Mouse (Mus musculus) midbrain, embryonic 11.5 days (tissue): Measurements from ENCODE around the gene Atp2a1. TPM values are rescaled to one million over a fixed set of nuclear protein-coding genes. Genes with fewer than 3 reads are reported as not detected.
A peak's percentile ranks its signal among the peaks of the same experiment; 100 is the strongest.
"Not testable (repeated sequence)": the region's sequence is repeated elsewhere in the genome, so short reads cannot be mapped to it uniquely, and the experiment has no call there.

ENCODE experiments used
- ATAC-seq: fragments of 200-750 bp; cut with Nextera tagmentation; 2 replicates; pipeline ENCODE4 v1.8.0; 2017; ENCODE audit warnings: moderate TSS enrichment, moderate library complexity; ENCODE audit not compliant: low FRiP score
- DNase-seq: peaks from one replicate; pipeline ENCODE4 v3.0.0; 2015; ENCODE audit warnings: low spot score; ENCODE audit errors: missing footprints
- H3K27ac ChIP-seq: fragments of 300-500 bp; sonication (generic); 2 replicates; pipeline ENCODE4 v1.5.1; 2014; ENCODE audit warnings: low read depth, low read length
- H3K27me3 ChIP-seq: fragments of 300-500 bp; sonication (generic); 2 replicates; pipeline ENCODE4 v1.6.1; 2014; ENCODE audit warnings: mild to moderate bottlenecking, low read length, moderate library complexity, mixed read lengths; ENCODE audit not compliant: control insufficient read depth, insufficient read depth
- H3K36me3 ChIP-seq: fragments of 300-500 bp; sonication (generic); 2 replicates; pipeline ENCODE4 v1.6.1; 2014; ENCODE audit warnings: mild to moderate bottlenecking, low read length, moderate library complexity, mixed read lengths; ENCODE audit not compliant: control insufficient read depth, insufficient read depth
- H3K4me1 ChIP-seq: fragments of 300-500 bp; sonication (generic); 2 replicates; pipeline ENCODE4 v1.6.1; 2014; ENCODE audit warnings: low read length; ENCODE audit not compliant: control insufficient read depth, insufficient read depth
- H3K4me2 ChIP-seq: fragments of 300-500 bp; sonication (generic); 2 replicates; pipeline ENCODE4 v1.6.1; 2014; ENCODE audit warnings: mild to moderate bottlenecking, moderate library complexity
- H3K4me3 ChIP-seq: fragments of 300-500 bp; sonication (generic); 2 replicates; pipeline ENCODE4 v1.5.1; 2014; ENCODE audit warnings: low read depth, low read length
- H3K9ac ChIP-seq: fragments of 300-500 bp; sonication (generic); 2 replicates; pipeline ENCODE4 v1.6.1; 2014; ENCODE audit warnings: low read length
- H3K9me3 ChIP-seq: fragments of 300-500 bp; sonication (generic); 2 replicates; pipeline ENCODE4 v1.6.1; 2016; ENCODE audit warnings: low read length; ENCODE audit not compliant: control insufficient read depth
- WGBS: fragments of 180-500 bp; shearing (Covaris S2); extraction: QIAGEN DNeasy Blood & Tissue Kit; methylation state at CpG from one replicate; pipeline ENCODE4 v1.1.7; 2014; 5-methylcytosine and 5-hydroxymethylcytosine counted together
- polyA plus RNA-seq: library from polyadenylated mRNA; unstranded; fragments of >200 nt; fragmentation: Nextera tagmentation; extraction: Ambion mirVana; gene quantifications from 2 replicates; pipeline ENCODE4 v1.2.1, GENCODE M21; 2014

Gene Atp2a1
- polyA plus RNA-seq, 1 experiment from 2014 or later, result 0.38 TPM

DNA sequence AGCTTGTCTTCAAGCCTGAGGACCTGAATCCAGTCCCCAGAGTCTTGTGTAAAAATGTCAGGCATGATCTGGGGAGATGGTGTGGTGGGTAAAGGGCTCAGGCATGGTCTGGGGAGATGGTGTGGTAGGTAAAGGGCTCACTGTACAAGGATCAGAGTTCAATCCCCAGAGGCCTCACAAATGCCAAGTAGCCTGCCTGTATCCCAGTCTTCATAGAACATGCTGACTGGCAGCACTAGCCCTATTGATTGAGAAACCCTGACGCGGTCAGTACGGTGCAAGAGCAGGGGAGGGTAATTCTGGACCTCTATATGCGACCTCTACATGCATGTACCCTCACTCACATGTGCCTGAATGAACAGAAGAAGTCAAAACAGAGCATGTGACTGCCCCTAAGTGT lies 45.3 kb downstream of the Atp2a1 start:
- Histone ChIP-seq H3K27ac (0 out of 2 replicates have a peak overlapping the region, but pooled peaks have one; percentile 7), H3K36me3 (no peaks in the 10 kb centered on the region), H3K4me1 (peaks cover 4% of the 10 kb centered on the region), H3K4me3 (no peak overlapping the region), H3K4me2 (no peak overlapping the region), H3K9me3 (no peaks in the 10 kb centered on the region), H3K27me3 (no peaks in the 10 kb centered on the region), H3K9ac (no peak overlapping the region)
- no peak for ATAC-seq
- 80% methylated on average over 4 of the region's 4 CpGs for WGBS
- no peak for DNase-seq

DNA sequence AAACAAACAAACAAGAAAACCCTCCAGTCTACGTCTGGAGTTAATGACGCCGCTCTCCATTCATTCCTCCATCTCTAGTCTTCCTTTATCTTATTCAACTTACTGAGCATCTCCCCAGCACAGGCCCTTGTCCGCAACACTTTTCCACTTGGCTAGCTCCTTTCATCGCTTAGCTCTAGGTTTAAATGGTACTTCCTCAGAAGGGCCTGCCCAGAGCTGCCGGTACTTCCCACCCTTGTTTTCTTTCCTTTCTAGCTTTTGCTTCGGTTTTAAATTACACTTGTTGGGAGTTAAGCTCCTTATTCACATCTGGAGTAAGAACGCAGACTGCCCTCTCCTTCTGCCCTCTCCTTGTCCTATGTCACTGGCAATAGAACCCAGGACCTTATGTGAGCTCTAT lies 45.9 kb downstream of the Atp2a1 start:
- Histone ChIP-seq H3K27me3 (no peaks in the 10 kb centered on the region), H3K9ac (no peak overlapping the region), H3K4me2 (no peak overlapping the region), H3K4me3 (no peak overlapping the region), H3K4me1 (peaks cover 4% of the 10 kb centered on the region), H3K27ac (peak overlapping the region; percentile 7; the same call in 1 of the 2 replicates), H3K9me3 (no peaks in the 10 kb centered on the region), H3K36me3 (no peaks in the 10 kb centered on the region)
- 11% methylated on average over 8 of the region's 8 CpGs for WGBS
- DNase-seq (no peak), ATAC-seq (no peak)

DNA sequence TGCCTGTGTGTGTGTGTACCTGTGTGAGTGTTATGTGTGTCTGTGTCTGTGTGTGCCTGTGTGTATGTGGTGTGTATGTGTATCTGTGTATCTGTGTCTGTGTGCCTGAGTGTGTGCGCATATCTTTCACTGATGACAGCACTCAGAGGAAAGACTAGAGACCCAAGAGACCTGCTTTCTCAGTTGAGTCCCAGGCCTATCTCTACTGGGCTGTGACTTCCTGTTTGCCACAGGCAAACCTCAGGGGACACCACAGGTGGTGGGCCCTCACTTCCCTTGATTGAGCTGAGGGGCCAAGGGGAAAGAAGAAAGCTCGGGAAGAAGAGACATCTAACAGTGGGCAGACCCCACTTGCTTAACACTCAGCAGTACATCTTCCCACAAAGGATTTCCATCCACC lies 46.3 kb downstream of the Atp2a1 start:
- no peak overlapping the region for H3K4me3 ChIP-seq
- no peak overlapping the region for H3K27ac ChIP-seq
- 51% methylated on average over 2 of the region's 2 CpGs for WGBS

DNA sequence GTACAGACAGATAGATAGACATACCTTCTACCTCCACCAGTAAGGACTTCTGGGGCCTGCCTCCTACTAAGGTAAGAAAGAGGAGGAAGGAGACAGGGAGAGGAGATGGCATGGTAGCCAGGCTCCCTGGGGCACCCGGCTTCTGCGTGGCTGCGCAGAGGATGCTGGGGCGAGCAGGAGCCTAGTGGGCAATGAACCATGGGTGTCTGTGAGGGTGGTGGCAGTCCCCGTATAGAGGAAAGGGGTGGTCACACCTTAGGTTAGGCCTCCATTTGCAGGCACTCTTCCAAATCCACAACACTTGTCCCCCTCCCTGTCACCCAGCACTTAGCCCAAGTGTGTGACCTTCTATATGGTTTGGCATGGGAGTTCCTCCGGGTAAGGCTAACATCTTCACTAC lies 48.2 kb downstream of the Atp2a1 start, which contains the start of gene Cd19:
Gene Cd19 (minus strand): TSS at position 165 of the 400 bp plus-strand sequence.
- DNase-seq, result no peak
- Histone ChIP-seq H3K27ac (no peak within 1 kb of the TSS), H3K4me1 (peaks cover 4% of the 10 kb centered on the region), H3K9ac (no peak within 1 kb of the TSS), H3K36me3 (no peaks in the 10 kb centered on the region), H3K27me3 (no peaks in the 10 kb centered on the region), H3K9me3 (no peaks in the 10 kb centered on the region), H3K4me3 (no peak within 1 kb of the TSS), H3K4me2 (no peak within 1 kb of the TSS)
- 86% methylated on average over 6 of the region's 6 CpGs for WGBS
- ATAC-seq, result no peak

More for the DNA sequence above, 46.3 kb downstream of the Atp2a1 start:
- Histone ChIP-seq H3K4me2 (no peak overlapping the region), H3K9me3 (no peaks in the 10 kb centered on the region), H3K27me3 (no peaks in the 10 kb centered on the region), H3K4me1 (peaks cover 4% of the 10 kb centered on the region), H3K36me3 (no peaks in the 10 kb centered on the region), H3K9ac (no peak overlapping the region)
- ATAC-seq (no peak; the same call in 1 of the 2 replicates), DNase-seq (no peak)

DNA sequence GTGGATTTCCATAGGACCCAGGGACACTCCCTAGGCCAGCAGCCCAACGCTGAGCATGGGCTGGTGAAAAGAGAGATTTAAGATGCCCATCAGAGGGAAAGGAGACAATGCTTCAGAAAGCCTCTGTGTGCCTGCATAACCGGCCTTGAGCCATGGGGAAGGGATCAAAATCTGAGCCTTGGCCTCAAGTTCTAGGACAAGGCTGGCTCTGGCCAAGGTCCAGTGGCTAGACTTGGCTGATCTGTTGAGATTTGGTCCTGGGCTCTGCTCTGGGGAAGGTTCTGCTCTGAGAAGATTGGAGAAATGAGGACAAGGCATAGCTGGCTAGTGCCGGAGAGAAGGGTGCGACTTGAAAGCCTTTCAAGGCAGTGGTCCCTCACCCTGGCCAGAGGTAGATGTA lies 51.8 kb downstream of the Atp2a1 start:
- Histone ChIP-seq H3K9me3 (no peaks in the 10 kb centered on the region), H3K36me3 (no peaks in the 10 kb centered on the region), H3K27me3 (no peaks in the 10 kb centered on the region), H3K27ac (no peak overlapping the region), H3K4me3 (no peak overlapping the region), H3K4me1 (no peaks in the 10 kb centered on the region), H3K9ac (no peak overlapping the region), H3K4me2 (no peak overlapping the region)
- no peak for ATAC-seq
- no peak for DNase-seq
- 88% methylated on average over 4 of the region's 4 CpGs for WGBS

DNA sequence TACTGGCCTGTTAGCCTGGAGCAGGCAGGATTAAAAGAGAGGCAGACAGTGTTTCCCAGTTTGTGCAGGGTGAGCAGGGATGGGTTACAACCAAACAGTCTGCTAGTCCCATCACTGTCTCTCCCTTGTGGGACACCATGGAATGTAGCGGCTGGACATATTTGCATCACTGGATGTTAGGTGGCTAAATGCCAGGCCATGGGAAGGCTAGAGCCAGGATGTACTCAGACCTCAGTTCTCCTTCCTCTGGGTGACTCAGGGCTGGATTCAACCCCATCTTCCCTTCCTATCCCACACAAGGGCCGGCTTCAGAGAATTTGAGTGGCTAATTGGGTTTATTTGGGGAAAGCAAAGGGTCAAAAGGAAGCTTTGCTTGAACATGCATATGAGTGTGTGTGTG lies 54.2 kb downstream of the Atp2a1 start:
- ATAC-seq (no peak), DNase-seq (no peak)
- Histone ChIP-seq H3K9ac (no peak overlapping the region), H3K9me3 (no peaks in the 10 kb centered on the region), H3K27me3 (no peaks in the 10 kb centered on the region), H3K4me2 (no peak overlapping the region), H3K4me1 (no peaks in the 10 kb centered on the region), H3K4me3 (no peak overlapping the region), H3K36me3 (no peaks in the 10 kb centered on the region), H3K27ac (no peak overlapping the region)
- WGBS, result 90% methylated on average over 2 of the region's 2 CpGs

DNA sequence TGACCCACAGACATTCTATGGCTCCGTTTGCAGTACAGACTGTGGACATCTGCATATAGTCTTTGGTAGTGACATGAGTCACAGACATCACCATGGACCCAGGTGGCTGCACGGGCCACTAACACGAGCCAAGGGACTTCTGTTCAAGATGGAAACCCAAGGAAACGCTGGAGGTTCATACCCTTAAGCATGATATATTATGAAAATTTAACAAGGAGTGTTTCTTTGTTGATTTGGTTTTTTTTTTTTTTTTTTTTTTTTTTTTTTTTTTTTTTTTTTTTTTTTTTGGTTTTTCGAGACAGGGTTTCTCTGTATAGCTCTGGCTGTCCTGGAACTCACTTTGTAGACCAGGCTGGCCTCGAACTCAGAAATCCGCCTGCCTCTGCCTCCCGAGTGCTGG lies 60.4 kb downstream of the Atp2a1 start:
- 83% methylated on average over 7 of the region's 8 CpGs for WGBS
- not testable (repeated sequence) for H3K36me3 ChIP-seq, H3K9ac ChIP-seq, ATAC-seq, H3K27ac ChIP-seq, DNase-seq, H3K4me1 ChIP-seq, H3K4me3 ChIP-seq, H3K9me3 ChIP-seq, H3K27me3 ChIP-seq, H3K4me2 ChIP-seq

DNA sequence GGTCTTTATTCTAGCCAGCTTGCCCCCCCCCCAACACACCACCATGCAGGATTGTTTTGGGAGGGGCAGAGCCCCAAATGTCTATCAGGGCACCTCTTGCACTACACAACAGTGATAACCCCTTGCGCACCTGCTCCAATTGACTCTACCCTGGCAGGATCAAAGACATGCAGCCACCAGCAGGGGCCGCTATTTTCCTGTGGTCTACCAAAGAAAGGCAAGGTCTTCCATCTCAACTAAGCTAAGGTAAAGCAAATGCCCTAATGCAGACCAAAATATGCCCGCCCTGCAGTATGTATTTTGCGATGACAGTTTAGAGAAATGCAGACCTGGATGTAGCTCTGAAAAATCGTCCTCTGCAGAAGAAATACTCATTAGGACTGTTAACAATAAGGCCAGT lies 63.4 kb downstream of the Atp2a1 start:
- H3K4me3 ChIP-seq, result no peak overlapping the region
- no peak overlapping the region for H3K9ac ChIP-seq
- no peak for ATAC-seq
- H3K4me2 ChIP-seq, result no peak overlapping the region
- no peaks in the 10 kb centered on the region for H3K36me3 ChIP-seq
- H3K27ac ChIP-seq, result no peak overlapping the region
- WGBS, result 10% methylated on average over 5 of the region's 5 CpGs
- no peaks in the 10 kb centered on the region for H3K27me3 ChIP-seq
- peaks cover 4% of the 10 kb centered on the region for H3K4me1 ChIP-seq
- peak; percentile 97 for DNase-seq
- no peaks in the 10 kb centered on the region for H3K9me3 ChIP-seq

DNA sequence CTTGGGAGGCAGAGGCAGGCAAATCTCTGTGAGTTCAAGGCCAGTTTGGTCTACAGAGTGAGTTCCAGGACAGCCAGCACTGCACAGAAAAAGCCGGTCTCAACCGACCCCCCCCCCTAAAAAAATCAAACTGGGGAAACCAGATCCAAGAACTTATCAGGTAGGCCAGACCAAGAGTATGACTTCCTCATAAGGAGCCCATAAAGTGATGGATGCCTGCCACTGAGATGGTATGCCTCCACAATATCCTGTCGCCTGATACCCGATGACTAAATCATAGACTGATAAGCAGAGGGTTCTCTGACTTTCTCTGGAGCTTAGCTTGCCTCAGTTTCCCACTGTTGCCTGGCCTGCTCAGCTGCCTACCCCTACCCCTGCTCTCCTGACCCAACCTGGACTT lies 65.1 kb downstream of the Atp2a1 start:
- ATAC-seq (no peak), DNase-seq (no peak)
- peaks cover 4% of the 10 kb centered on the region for H3K4me1 ChIP-seq
- no peaks in the 10 kb centered on the region for H3K36me3 ChIP-seq
- H3K4me2 ChIP-seq, result no peak overlapping the region
- no peak overlapping the region for H3K4me3 ChIP-seq
- no peaks in the 10 kb centered on the region for H3K9me3 ChIP-seq
- no peaks in the 10 kb centered on the region for H3K27me3 ChIP-seq
- H3K9ac ChIP-seq, result no peak overlapping the region
- no peak overlapping the region for H3K27ac ChIP-seq
- WGBS, result 90% methylated on average over 4 of the region's 4 CpGs
